Mouse (Mus musculus) liver, embryonic 11.5 days (tissue): Measurements from ENCODE around the gene Grm8. TPM values are rescaled to one million over a fixed set of nuclear protein-coding genes. Genes with fewer than 3 reads are reported as not detected.

Experiments
- ATAC-seq: fragments of 200-750 bp; cut with Nextera tagmentation; replicated peaks from 2 replicates; pipeline ENCODE4 v1.8.0; 2017; ENCODE audit warnings: moderate number of reproducible peaks, mild to moderate bottlenecking, moderate TSS enrichment, moderate library complexity; ENCODE audit not compliant: low FRiP score
- DNase-seq: peaks from one replicate; pipeline ENCODE4 v3.0.0-alpha.2; 2017; ENCODE audit warnings: low spot score
- H3K27ac ChIP-seq: fragments of 300-500 bp; sonication (generic); 2 replicates; pipeline ENCODE4 v1.5.1; 2014; ENCODE audit warnings: mild to moderate bottlenecking, low read depth, low read length, control low read depth
- H3K27me3 ChIP-seq: fragments of 300-500 bp; sonication (generic); replicated peaks from 2 replicates; pipeline ENCODE4 v1.6.1; 2014; ENCODE audit warnings: low read length, mixed read lengths; ENCODE audit not compliant: control insufficient read depth, insufficient read depth
- H3K36me3 ChIP-seq: fragments of 300-500 bp; sonication (generic); 2 replicates; pipeline ENCODE4 v1.6.1; 2014; ENCODE audit warnings: mild to moderate bottlenecking, low read length, moderate library complexity, mixed read lengths; ENCODE audit not compliant: control insufficient read depth, insufficient read depth
- H3K4me1 ChIP-seq: fragments of 300-500 bp; sonication (generic); replicated peaks from 2 replicates; pipeline ENCODE4 v1.6.1; 2014; ENCODE audit warnings: low read length, mixed read lengths; ENCODE audit not compliant: control insufficient read depth, insufficient read depth
- H3K4me2 ChIP-seq: fragments of 300-500 bp; sonication (generic); 2 replicates; pipeline ENCODE4 v1.6.1; 2014; ENCODE audit warnings: mild to moderate bottlenecking, control low read depth, moderate library complexity
- H3K4me3 ChIP-seq: fragments of 300-500 bp; sonication (generic); 2 replicates; pipeline ENCODE4 v1.5.1; 2014; ENCODE audit warnings: low read depth, low read length, control low read depth
- H3K9ac ChIP-seq: fragments of 300-500 bp; sonication (generic); 2 replicates; pipeline ENCODE4 v1.6.1; 2014; ENCODE audit warnings: low read depth, low read length, control low read depth
- H3K9me3 ChIP-seq: fragments of 300-500 bp; sonication (generic); 2 replicates; pipeline ENCODE4 v1.6.1; 2016; ENCODE audit warnings: low read length, inconsistent platforms, mixed read lengths; ENCODE audit not compliant: control insufficient read depth
- WGBS: fragments of 180-500 bp; shearing (Covaris S2); extraction: QIAGEN DNeasy Blood & Tissue Kit; methylation state at CpG from one replicate; pipeline ENCODE4 v1.1.7; 2014; 5-methylcytosine and 5-hydroxymethylcytosine counted together
- polyA plus RNA-seq: library from polyadenylated mRNA; unstranded; fragments of >200 nt; fragmentation: Nextera tagmentation; extraction: Ambion mirVana; gene quantifications from 2 replicates; pipeline ENCODE4 v1.2.1, GENCODE M21; 2014

Gene Grm8
- polyA plus RNA-seq, 1 experiment from 2014 or later: 0.29 TPM

DNA sequence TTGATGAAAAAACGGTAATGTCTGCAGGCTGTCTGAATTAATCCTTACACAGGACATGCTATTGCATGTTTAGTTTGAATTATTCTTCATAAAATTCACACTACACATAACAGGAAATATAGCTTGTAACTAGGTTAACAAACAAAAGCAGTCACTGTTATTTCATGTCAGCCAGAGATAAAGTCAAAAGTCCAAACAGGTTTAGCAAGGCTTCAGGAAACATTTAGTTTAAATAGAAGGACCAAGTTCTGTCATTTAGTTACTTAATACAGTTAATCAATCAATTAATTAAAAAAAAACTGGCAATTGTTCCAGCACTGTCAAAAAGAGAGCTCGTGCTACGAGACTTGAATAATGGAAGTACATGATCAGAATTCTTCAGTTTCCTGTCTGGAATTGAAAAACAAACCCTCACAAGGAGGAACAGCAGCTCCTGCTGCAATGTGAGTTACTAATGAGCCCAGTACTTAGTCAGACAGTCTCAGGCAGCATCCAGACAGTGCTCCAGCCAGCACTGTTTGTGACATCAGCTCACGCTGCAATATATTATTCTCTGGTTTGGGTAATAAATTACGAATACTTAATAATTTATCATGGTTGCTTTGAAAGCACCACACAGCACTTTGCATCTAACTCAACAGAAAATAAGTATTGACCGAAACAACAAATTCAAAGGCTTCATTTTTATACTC lies 334.0 kb downstream of the Grm8 start:
- no peaks in the 10 kb centered on the region for H3K4me1 ChIP-seq
- H3K27ac ChIP-seq: no peak overlapping the region
- no peak overlapping the region for H3K4me3 ChIP-seq
- DNase-seq (no peak), ATAC-seq (no peak)
- H3K4me2 ChIP-seq: no peak overlapping the region
- H3K36me3 ChIP-seq: no peaks in the 10 kb centered on the region
- H3K9ac ChIP-seq: no peak overlapping the region
- H3K27me3 ChIP-seq: no peaks in the 10 kb centered on the region
- no peaks in the 10 kb centered on the region for H3K9me3 ChIP-seq
- 72% methylated on average over 6 of the region's 6 CpGs for WGBS

DNA sequence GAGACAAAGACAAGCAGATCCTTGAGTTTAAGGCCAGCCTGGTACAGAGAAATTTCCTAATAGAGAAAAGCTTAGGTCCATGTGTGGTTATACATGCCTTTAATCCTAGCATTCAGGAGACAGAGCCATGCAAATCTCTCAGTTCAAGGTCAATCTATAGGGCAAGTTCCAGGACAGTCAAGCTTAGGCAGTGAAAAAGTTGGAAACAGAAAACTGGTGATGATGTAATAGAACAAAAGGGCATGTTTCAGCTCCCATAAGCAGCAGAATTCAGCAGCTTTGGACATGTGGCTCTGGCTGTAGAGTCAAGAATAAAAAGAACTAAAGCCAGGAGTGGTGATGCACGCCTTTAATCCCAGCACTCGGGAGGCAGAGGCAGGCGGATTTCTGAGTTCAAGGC lies 336.2 kb downstream of the Grm8 start:
- H3K27me3 ChIP-seq: no peaks in the 10 kb centered on the region
- H3K4me2 ChIP-seq: no peak overlapping the region
- no peaks in the 10 kb centered on the region for H3K9me3 ChIP-seq
- no peak overlapping the region for H3K4me3 ChIP-seq
- DNase-seq: no peak
- H3K27ac ChIP-seq: no peak overlapping the region
- 95% methylated on average over 3 of the region's 3 CpGs for WGBS
- no peaks in the 10 kb centered on the region for H3K36me3 ChIP-seq
- no peak for ATAC-seq
- H3K4me1 ChIP-seq: no peaks in the 10 kb centered on the region
- H3K9ac ChIP-seq: no peak overlapping the region

DNA sequence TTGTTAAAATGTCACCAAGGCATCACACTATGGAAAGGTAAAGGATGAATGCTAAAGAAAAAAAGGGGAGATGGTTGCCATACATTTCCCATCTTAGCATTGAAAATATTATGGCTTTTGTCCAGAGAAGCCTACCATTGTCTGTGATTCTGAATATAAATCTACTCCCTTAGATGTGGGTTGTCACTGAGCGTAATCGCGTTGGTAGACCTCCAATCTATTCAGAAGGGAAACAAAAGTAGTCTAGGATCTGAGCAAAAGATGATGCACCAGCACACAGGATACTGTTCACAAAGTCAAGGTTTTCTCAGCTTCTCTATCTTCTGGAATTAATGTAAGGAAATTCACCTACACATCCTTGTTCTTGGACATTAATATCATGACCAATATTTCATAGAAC lies 345.4 kb downstream of the Grm8 start:
- Histone ChIP-seq H3K4me1 (no peaks in the 10 kb centered on the region), H3K9me3 (no peaks in the 10 kb centered on the region), H3K4me3 (no peak overlapping the region), H3K36me3 (no peaks in the 10 kb centered on the region), H3K9ac (no peak overlapping the region), H3K27ac (no peak overlapping the region), H3K27me3 (no peaks in the 10 kb centered on the region), H3K4me2 (no peak overlapping the region)
- 90% methylated on average over 3 of the region's 3 CpGs for WGBS
- ATAC-seq (no peak), DNase-seq (no peak)

DNA sequence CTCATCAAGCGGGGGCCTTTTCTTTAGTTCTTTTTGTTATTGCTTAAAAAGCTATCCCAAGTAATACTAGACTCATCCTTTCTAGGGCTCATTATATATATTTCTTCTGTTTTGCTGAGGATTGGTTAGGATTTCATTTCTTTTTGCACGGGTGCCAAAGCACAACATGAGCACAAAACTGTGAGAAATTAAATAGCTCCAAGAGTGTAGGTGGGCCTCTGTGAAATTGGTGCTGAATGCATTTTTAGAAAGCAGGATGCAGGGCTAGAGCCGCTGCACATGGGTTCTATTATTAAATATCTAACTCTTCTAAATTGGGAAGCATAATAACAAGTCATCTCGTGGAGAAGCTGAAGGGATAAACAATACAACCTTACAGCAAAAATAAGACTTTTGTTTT lies 345.8 kb downstream of the Grm8 start:
- no peak for ATAC-seq
- H3K4me3 ChIP-seq: no peak overlapping the region
- WGBS: 78% methylated on average over 4 of the region's 4 CpGs
- H3K9ac ChIP-seq: no peak overlapping the region
- no peaks in the 10 kb centered on the region for H3K9me3 ChIP-seq
- no peaks in the 10 kb centered on the region for H3K36me3 ChIP-seq
- H3K27me3 ChIP-seq: no peaks in the 10 kb centered on the region
- no peak for DNase-seq
- no peaks in the 10 kb centered on the region for H3K4me1 ChIP-seq
- no peak overlapping the region for H3K27ac ChIP-seq
- H3K4me2 ChIP-seq: no peak overlapping the region

DNA sequence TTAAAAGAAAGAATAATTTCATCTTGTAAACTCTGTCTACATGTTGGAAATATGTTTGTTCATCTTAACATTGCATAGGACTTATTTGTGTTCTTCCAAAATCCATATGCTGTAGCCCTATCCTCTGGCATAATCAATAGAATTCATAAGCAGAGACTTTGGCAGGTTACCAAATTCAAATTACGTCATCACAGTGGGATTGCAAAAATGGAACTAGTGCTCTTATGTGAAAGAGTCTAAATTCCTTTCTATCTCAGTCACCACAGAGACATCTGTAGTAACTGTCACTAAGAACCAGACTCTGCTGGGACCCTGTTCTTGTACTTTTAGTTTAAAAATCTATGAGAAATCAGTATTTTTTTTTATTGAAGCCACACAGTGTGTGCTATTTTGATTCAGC lies 352.7 kb downstream of the Grm8 start:
- no peak overlapping the region for H3K27ac ChIP-seq
- DNase-seq (no peak), ATAC-seq (no peak)
- H3K9ac ChIP-seq: no peak overlapping the region
- no peak overlapping the region for H3K4me2 ChIP-seq
- no peaks in the 10 kb centered on the region for H3K4me1 ChIP-seq
- no peaks in the 10 kb centered on the region for H3K27me3 ChIP-seq
- no peak overlapping the region for H3K4me3 ChIP-seq
- no peaks in the 10 kb centered on the region for H3K9me3 ChIP-seq
- 76% methylated on average over 1 of the region's 1 CpGs for WGBS
- no peaks in the 10 kb centered on the region for H3K36me3 ChIP-seq

DNA sequence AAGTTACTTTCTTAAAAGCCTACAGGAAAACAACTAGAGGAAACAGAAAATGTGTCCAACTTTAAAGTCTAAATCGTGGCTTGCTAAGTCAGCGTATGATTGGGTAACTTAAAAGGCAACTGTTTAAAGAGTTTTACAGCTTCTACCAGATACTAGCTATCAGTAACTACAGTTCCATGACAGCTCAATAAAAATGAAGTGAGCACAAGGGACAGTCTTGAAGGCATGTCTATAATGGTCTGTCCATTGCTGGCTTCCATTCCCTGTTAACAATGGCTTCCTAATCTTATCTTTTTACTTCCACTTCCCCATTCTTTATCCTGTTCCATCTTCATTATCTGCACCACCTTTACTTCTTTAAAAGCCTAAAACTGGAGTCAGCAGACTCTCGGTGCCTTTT lies 353.6 kb downstream of the Grm8 start:
- Histone ChIP-seq H3K4me3 (no peak overlapping the region), H3K9ac (no peak overlapping the region), H3K27me3 (no peaks in the 10 kb centered on the region), H3K9me3 (no peaks in the 10 kb centered on the region), H3K36me3 (no peaks in the 10 kb centered on the region), H3K4me1 (no peaks in the 10 kb centered on the region), H3K27ac (no peak overlapping the region), H3K4me2 (no peak overlapping the region)
- DNase-seq: no peak
- no peak for ATAC-seq
- 61% methylated on average over 3 of the region's 3 CpGs for WGBS

DNA sequence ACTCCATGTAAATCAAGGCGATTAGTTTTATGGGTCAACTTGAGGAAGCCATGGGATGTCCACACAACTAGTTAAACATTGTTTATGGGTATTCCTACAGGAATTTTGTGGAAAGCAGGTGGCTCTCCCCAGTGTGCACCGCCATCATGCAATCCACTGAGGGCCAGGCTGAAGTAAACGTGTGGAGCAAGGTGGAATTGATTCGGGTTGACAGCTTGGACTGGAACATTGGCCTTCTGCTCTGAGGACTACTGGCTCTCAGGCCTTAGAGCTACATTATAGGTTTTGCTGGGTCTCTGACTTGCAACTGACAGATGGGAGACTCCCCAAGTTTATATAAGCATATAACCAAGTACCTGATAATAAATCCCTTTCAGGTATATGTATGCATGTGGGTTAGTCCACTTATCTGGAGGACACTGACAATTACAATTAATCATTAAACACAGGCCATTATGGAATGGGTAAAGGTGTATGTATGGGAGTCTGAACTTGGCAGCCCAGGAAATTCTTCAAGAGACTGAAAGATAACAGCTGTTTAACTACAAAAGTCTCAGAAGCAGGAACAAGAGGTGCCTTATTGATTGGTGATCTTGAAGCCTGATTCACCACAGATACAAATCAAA lies 359.2 kb downstream of the Grm8 start:
- DNase-seq: no peak
- no peaks in the 10 kb centered on the region for H3K27me3 ChIP-seq
- H3K4me2 ChIP-seq: no peak overlapping the region
- no peaks in the 10 kb centered on the region for H3K9me3 ChIP-seq
- no peaks in the 10 kb centered on the region for H3K4me1 ChIP-seq
- ATAC-seq: no peak
- WGBS: 80% methylated on average over 4 of the region's 4 CpGs
- H3K27ac ChIP-seq: no peak overlapping the region
- no peak overlapping the region for H3K4me3 ChIP-seq
- H3K9ac ChIP-seq: no peak overlapping the region
- no peaks in the 10 kb centered on the region for H3K36me3 ChIP-seq

DNA sequence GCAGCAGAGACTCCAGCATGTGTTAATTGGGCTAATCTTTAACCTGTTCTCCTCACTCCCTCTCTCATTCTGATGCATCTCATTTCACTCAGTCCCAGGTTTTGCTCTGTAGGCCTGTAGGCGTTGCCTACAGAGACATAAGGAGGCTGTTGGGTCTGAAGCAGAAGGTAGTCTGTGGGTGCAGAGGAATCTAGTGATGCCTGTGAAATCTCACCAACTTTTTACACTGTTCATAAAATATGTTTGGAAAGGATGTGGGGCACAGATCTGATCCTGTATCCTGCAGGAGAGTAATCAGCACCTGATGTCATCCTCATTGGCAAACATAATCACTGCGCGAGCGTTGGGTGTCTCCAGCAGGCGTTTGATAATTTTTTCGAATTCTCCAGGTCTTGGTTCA lies 372.9 kb downstream of the Grm8 start:
- H3K4me3 ChIP-seq: no peak overlapping the region
- H3K9ac ChIP-seq: no peak overlapping the region
- no peaks in the 10 kb centered on the region for H3K36me3 ChIP-seq
- DNase-seq (no peak), ATAC-seq (no peak)
- H3K27me3 ChIP-seq: no peaks in the 10 kb centered on the region
- H3K4me2 ChIP-seq: no peak overlapping the region
- no peaks in the 10 kb centered on the region for H3K4me1 ChIP-seq
- no peak overlapping the region for H3K27ac ChIP-seq
- H3K9me3 ChIP-seq: no peaks in the 10 kb centered on the region
- WGBS: 76% methylated on average over 6 of the region's 6 CpGs

DNA sequence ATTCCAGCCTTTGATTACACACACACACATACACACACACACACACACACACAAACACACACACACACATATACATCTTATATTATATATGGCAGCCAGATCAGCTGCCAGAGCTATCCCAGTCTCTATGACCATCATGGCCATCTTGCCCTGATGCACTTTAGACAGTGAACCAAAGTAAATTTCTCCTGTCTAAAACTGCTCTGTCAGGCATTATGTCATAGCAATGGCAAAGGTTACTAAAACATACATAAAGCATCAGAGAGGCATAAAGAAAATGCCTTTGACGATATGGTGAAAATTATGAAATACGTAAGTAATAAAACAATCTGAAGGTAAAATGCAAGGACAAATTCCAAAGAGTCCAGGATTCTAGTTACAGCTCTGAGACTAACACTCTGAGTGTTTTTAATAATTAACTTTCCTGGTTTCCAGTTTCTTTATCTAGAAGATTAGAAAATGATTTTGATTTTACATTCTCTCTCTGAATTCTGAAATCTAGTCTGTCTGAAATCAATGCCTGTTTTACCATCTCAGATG lies 381.6 kb downstream of the Grm8 start:
- H3K4me1 ChIP-seq: no peaks in the 10 kb centered on the region
- ATAC-seq (no peak), DNase-seq (no peak)
- H3K4me3 ChIP-seq: no peak overlapping the region
- 89% methylated on average over 2 of the region's 2 CpGs for WGBS
- no peaks in the 10 kb centered on the region for H3K36me3 ChIP-seq
- H3K4me2 ChIP-seq: no peak overlapping the region
- no peaks in the 10 kb centered on the region for H3K9me3 ChIP-seq
- no peak overlapping the region for H3K27ac ChIP-seq
- no peaks in the 10 kb centered on the region for H3K27me3 ChIP-seq
- H3K9ac ChIP-seq: no peak overlapping the region
